Mouse (Mus musculus) bone marrow macrophage, adult 2 months (primary cell): ENCODE measurements around the gene Ovol1.

Source experiments
- CTCF ChIP-seq: IDR thresholded peaks from 2 replicates; pipeline ENCODE4 v1.5.1; 2012; ENCODE audit warnings: low read depth, mild to moderate bottlenecking, low read length, moderate library complexity
- POLR2A ChIP-seq: IDR thresholded peaks from 2 replicates; pipeline ENCODE4 v1.6.1; 2012; ENCODE audit warnings: mild to moderate bottlenecking, low read depth, low read length, borderline replicate concordance

- TF ChIP-seq CTCF (no peak), POLR2A (no peak)
Measured at GRCm38 (mm10) chr19:5599224-5599623, 38.8 kb upstream of the Ovol1 start.
